Comparison of ENCODE assay signal across 20 mouse cellular contexts in genomic region chr3:51368011-51368410, GRCm38 (mm10). TPM values are rescaled to one million over a fixed set of nuclear protein-coding genes. Genes with fewer than 3 reads are reported as not detected.
"Had no signal": no experiment of that assay in that cellular context is flagged by ENCODE, and none has a peak within 500 bp of the region (broad histone marks: within the 10 kb centered on the region; RNA-seq: fewer than 3 reads in every experiment).

No protein-coding gene starts in this region.

- H3K4me3 ChIP-seq: megakaryocyte, embryonic 14.5 days; midbrain, embryonic 13.5 days; midbrain, embryonic 15.5 days; neural tube, embryonic 12.5 days; stomach, embryonic 15.5 days had no signal

- ATAC-seq: midbrain, embryonic 13.5 days; midbrain, embryonic 15.5 days had no signal

- H3K4me1 ChIP-seq: stomach, embryonic 15.5 days had no signal

- H3K9me3 ChIP-seq: midbrain, embryonic 13.5 days; midbrain, embryonic 15.5 days; neural tube, embryonic 12.5 days; stomach, embryonic 15.5 days had no signal

- H3K9ac ChIP-seq: lung, embryonic 14.5 days; midbrain, embryonic 13.5 days; midbrain, embryonic 15.5 days; neural tube, embryonic 12.5 days; stomach, embryonic 15.5 days had no signal

- H3K27ac ChIP-seq: macrophage; midbrain, embryonic 13.5 days; midbrain, embryonic 15.5 days; neural tube, embryonic 12.5 days; stomach, embryonic 15.5 days; stomach, postnatal 0 days had no signal

- H3K4me2 ChIP-seq: lung, embryonic 14.5 days; midbrain, embryonic 11.5 days; midbrain, embryonic 13.5 days; midbrain, embryonic 15.5 days; neural tube, embryonic 12.5 days; stomach, embryonic 15.5 days had no signal

- DNase-seq: lung, adult 18-20 months; lung, embryonic 14.5 days; lung, postnatal 14 days; lung, postnatal 36 days; right cerebral cortex, postnatal 14 days; thymus, adult 18-20 months; thymus, postnatal 14 days; thymus, postnatal 36 days had no signal

- H3K36me3 ChIP-seq: midbrain, embryonic 13.5 days; midbrain, embryonic 15.5 days; neural tube, embryonic 12.5 days; stomach, embryonic 15.5 days had no signal

- H3K27me3 ChIP-seq: neural tube, embryonic 12.5 days; stomach, embryonic 15.5 days had no signal

RNA-seq across cellular contexts. Expression of gene Mgarp, which starts 28.5 kb away (rescaled TPM):
- total RNA-seq: megakaryocyte progenitor cell, adult 5-6 weeks; monocyte, adult 5-6 weeks; neutrophil, adult 5-6 weeks had no signal
- polyA plus RNA-seq: macrophage; neural tube, embryonic 14.5 days had no signal
